Mouse (Mus musculus): ENCODE results near the gene Olfr311. TPM values are rescaled to one million over a fixed set of nuclear protein-coding genes. Genes with fewer than 3 reads are reported as not detected.

The Olfr311 gene
- total RNA-seq, 2 experiments from 2014 or later: 0.21 TPM; not detected in 1

GRCm38 (mm10) chr11:58867954-58868330 is 28.9 kb downstream of the Olfr311 start:
- no peak for DNase-seq (ENCODE audit: low spot score in 2 of 2)

DNA sequence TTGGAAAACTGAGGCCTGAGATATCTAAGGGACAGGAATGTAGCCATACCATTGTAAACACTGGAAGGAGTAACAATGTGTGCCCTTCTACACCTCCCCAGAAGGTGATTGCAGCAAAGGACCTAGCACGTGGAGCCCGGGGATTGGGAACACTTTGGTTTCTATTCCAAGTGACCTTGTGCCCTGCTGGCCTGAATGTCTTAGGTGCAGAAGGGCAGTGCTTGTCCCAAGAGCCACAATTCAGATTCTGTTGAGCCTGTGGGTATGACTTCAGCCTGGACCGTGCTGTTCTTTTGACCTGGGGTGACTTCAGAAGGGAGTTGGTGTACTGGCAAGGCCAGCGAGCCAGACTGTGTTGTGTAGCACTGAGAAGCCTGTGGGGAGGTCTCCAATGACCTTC is 31.9 kb downstream of the Olfr311 start:
- DNase-seq (ENCODE audit: low spot score in 2 of 2): no peak

DNA sequence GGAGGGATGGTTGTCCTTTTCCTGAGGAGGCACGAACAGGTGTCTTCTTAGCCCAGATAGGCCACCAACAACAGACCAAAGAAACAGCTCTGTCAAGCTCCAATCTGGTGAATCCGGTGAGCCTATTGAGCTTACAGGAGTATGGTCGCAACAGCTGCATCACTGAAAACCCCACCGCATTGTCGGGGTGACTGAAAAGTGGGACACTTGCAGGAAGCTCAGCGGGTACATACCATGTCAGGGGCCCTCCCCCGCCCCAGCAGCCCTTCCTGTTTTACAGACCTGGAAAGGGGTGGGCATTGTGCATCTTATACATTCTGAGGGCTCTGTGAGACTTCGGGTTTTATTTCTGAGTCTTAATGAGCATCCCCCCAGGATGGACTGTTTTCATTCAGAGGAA is 44.7 kb downstream of the Olfr311 start:
- no peak for DNase-seq (ENCODE audit: low spot score in 2 of 2)

GRCm38 (mm10) chr11:58890511-58890910 is 51.5 kb downstream of the Olfr311 start:
- no peak for DNase-seq (ENCODE audit: low spot score in 2 of 2)

Other genes starting within 250 kb of the Olfr311 start
- not detected for gene Olfr324, start 244.1 kb upstream of the Olfr311 start, total RNA-seq (2021)
- not detected for gene 2210407C18Rik, start 223.2 kb upstream of the Olfr311 start, total RNA-seq (2021)
- not detected for gene Olfr323, start 208.8 kb upstream of the Olfr311 start, total RNA-seq (2021)
- under 1 TPM in 1 of 2 experiments, not detected in 1; 0.21 TPM for gene Trim58, start 198.8 kb upstream of the Olfr311 start, total RNA-seq (2021)
- gene Olfr322, start 180.5 kb upstream of the Olfr311 start, total RNA-seq (2021): not detected
- gene Olfr320, start 158.2 kb upstream of the Olfr311 start, total RNA-seq (2021): not detected
- gene Olfr319, start 140.1 kb upstream of the Olfr311 start, total RNA-seq (2021): not detected
- gene Olfr318, start 115.2 kb upstream of the Olfr311 start, total RNA-seq (2021): not detected
- gene Olfr317, start 100.0 kb upstream of the Olfr311 start, total RNA-seq (2021): under 1 TPM in 1 of 2 experiments, not detected in 1; 0.26 TPM
- gene Olfr316, start 86.5 kb upstream of the Olfr311 start, total RNA-seq (2021): 1 to 10 TPM; 2.1 to 2.9 TPM
- gene Olfr315, start 66.1 kb upstream of the Olfr311 start, total RNA-seq (2021): not detected
- gene Olfr314, start 56.3 kb upstream of the Olfr311 start, total RNA-seq (2021): not detected
- 1 to 10 TPM; 1.8 to 2.2 TPM for gene Fam183b, start 37.3 kb upstream of the Olfr311 start, total RNA-seq (2021)
- not detected for gene Olfr313, start 24.3 kb upstream of the Olfr311 start, total RNA-seq (2021)
- gene Olfr312, start 10.0 kb upstream of the Olfr311 start, total RNA-seq (2021): not detected
- 10 to 100 TPM; 17.1 to 19.2 TPM for gene Gm12258, start 7.9 kb downstream of the Olfr311 start, total RNA-seq (2021)
- 10 to 100 TPM in 1 of 2 experiments, 1 to 10 TPM in 1; 9.5 to 11.6 TPM for gene 2810021J22Rik, start 28.0 kb downstream of the Olfr311 start, total RNA-seq (2021)
- gene Zfp39, start 65.0 kb downstream of the Olfr311 start, total RNA-seq (2021): 1 to 10 TPM; 8.9 to 9.7 TPM
- not detected for gene Btnl10, start 78.7 kb downstream of the Olfr311 start, total RNA-seq (2021)
- gene Rnf187, start 99.7 kb downstream of the Olfr311 start, total RNA-seq (2021): 100 to 1,000 TPM; 485 to 490 TPM
- 100 to 1,000 TPM in 1 of 2 experiments, 10 to 100 TPM in 1; 99.3 to 112 TPM for gene Hist3h2ba, start 109.7 kb downstream of the Olfr311 start, total RNA-seq (2021)
- 10 to 100 TPM; 62.8 to 63.7 TPM for gene Hist3h2a, start 115.4 kb downstream of the Olfr311 start, total RNA-seq (2021)
- 1 to 10 TPM; 4.0 to 5.0 TPM for gene Trim17, start 115.4 kb downstream of the Olfr311 start, total RNA-seq (2021)
- gene Trim11, start 138.8 kb downstream of the Olfr311 start, total RNA-seq (2021): 10 to 100 TPM; 22.5 to 25.4 TPM

All from left cerebral cortex, adult 18-20 months (tissue).